Mouse (Mus musculus): ENCODE data around the gene Gbp2. TPM values are rescaled to one million over a fixed set of nuclear protein-coding genes. Genes with fewer than 3 reads are reported as not detected.

Gbp2 gene
- total and polyA plus RNA-seq, 3 experiments = 22.5 to 48.4 (median 36.5) TPM

DNA sequence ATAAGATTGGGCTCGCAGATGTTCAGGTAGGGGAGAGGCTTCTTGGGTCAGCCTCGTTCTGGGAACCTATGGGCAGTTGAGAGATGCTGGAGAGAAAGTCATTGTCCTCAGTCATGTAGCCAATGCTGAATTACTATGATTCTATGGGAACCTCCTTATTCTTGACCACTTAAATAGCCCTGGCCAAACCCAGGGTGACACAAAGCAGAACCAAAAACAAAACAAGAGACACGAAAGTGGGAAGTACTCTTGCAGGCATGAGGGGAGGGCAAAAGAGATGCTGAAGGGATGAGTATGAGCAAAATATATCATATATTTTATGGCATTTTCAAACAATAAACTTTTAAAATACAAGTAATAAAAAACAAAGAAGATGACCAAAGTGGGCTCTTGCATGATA lies 43.3 kb upstream of the Gbp2 start:
- no peaks in the 10 kb centered on the region for H3K79me2 ChIP-seq (replicated peaks; ENCODE audit: control insufficient read depth, extremely low read depth, insufficient read depth, poor library complexity, severe bottlenecking)
- H3K4me1 ChIP-seq (ENCODE audit: control insufficient read depth in 1 of 2, insufficient read depth in 2 of 2) = peaks cover 8 to 16% of the 10 kb centered on the region in 2 experiments
- in situ Hi-C loops (cut with MboI; ENCODE audit: low pct_ligation_motif_present, low pct_unique_long_range_greater_than_20kb, low sequenced_read_pairs) = no loop called here
- no peak for DNase-seq (ENCODE audit: extremely low read depth)
- no peak overlapping the region for H3K9ac ChIP-seq (ENCODE audit: insufficient read depth, low read depth)
- peaks cover 9 to 27% of the 10 kb centered on the region in 2 experiments for H3K36me3 ChIP-seq (replicated peaks in 1 of 2; ENCODE audit: control insufficient read depth in 1 of 2, insufficient read depth in 1 of 2, low read length in 1 of 2)
- dilution Hi-C loops (cut with MboI; ENCODE audit: extremely low pct_ligation_motif_present, extremely low pct_unique_long_range_greater_than_20kb, low sequenced_read_pairs) = no loop called here
- H3K4me2 ChIP-seq (ENCODE audit: insufficient read depth, low read depth, poor library complexity, severe bottlenecking) = peak overlapping the region; percentile 13; the same call in 1 of the 2 replicates
- H3K4me3 ChIP-seq (replicated peaks in 1 of 3; ENCODE audit: low read depth in 2 of 3, low read length in 2 of 3, poor library complexity in 1 of 3) = no peak overlapping the region
- TF ChIP-seq SIN3A (IDR thresholded peaks at IDR 0.05; ENCODE audit: low read length) (no peak), IRF4 (IDR thresholded peaks at IDR 0.05; ENCODE audit: low read depth, low read length) (peak; percentile 72)
- H3K9me3 ChIP-seq (replicated peaks; ENCODE audit: low read length) = no peaks in the 10 kb centered on the region
- no peak overlapping the region for H3K27ac ChIP-seq (ENCODE audit: insufficient read depth, low read depth)
- no peaks in the 10 kb centered on the region for H3K27me3 ChIP-seq (replicated peaks)

DNA sequence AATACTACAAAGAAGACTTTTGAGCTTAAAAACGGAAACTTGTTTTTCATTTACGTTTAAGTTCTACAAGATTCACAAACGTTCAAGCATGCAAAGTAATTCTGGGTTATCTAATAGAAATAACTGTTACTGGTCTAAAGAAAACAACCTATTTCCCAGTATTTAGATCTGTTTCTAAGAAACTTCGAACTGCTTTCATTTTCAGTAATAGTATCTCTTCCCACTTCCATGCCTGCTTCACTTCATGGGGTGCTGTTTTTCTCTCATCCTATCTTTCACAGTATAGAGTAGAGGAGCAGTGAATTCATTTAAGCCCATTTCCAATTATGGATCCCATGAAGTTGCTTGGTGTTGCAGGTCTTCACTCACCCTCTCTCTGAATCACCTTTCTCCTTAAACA lies 42.1 kb upstream of the Gbp2 start:
- Histone ChIP-seq H3K9me3 (replicated peaks; ENCODE audit: low read length) (no peaks in the 10 kb centered on the region), H3K4me2 (ENCODE audit: insufficient read depth, low read depth, poor library complexity, severe bottlenecking) (peak overlapping the region; percentile 85; the same call in 1 of the 2 replicates), H3K79me2 (replicated peaks; ENCODE audit: control insufficient read depth, extremely low read depth, insufficient read depth, poor library complexity, severe bottlenecking) (no peaks in the 10 kb centered on the region), H3K27me3 (replicated peaks) (no peaks in the 10 kb centered on the region), H3K4me3 (replicated peaks in 1 of 3; ENCODE audit: low read depth in 2 of 3, low read length in 2 of 3, poor library complexity in 1 of 3) (no peak overlapping the region), H3K36me3 (replicated peaks in 1 of 2; ENCODE audit: control insufficient read depth in 1 of 2, insufficient read depth in 1 of 2, low read length in 1 of 2) (peaks cover 7 to 15% of the 10 kb centered on the region in 2 experiments), H3K27ac (ENCODE audit: insufficient read depth, low read depth) (no peak overlapping the region), H3K4me1 (ENCODE audit: control insufficient read depth in 1 of 2, insufficient read depth in 2 of 2) (peaks cover 10 to 16% of the 10 kb centered on the region in 2 experiments), H3K9ac (ENCODE audit: insufficient read depth, low read depth) (no peak overlapping the region)
- dilution Hi-C loops (cut with MboI; ENCODE audit: extremely low pct_ligation_motif_present, extremely low pct_unique_long_range_greater_than_20kb, low sequenced_read_pairs) (no loop called here), in situ Hi-C loops (cut with MboI; ENCODE audit: low pct_ligation_motif_present, low pct_unique_long_range_greater_than_20kb, low sequenced_read_pairs) (no loop called here)
- 0 out of 2 replicates have a peak, but pooled peaks have one; percentile 30 for TF ChIP-seq EP300 (IDR thresholded peaks at IDR 0.05; ENCODE audit: low read length)
- no peak for TF ChIP-seq MAZ (IDR thresholded peaks at IDR 0.05; ENCODE audit: low read depth, low read length)
- TF ChIP-seq IRF4 (IDR thresholded peaks at IDR 0.05; ENCODE audit: low read depth, low read length) = peak; percentile 16; the same call in 1 of the 2 replicates
- DNase-seq (ENCODE audit: extremely low read depth) = no peak

DNA sequence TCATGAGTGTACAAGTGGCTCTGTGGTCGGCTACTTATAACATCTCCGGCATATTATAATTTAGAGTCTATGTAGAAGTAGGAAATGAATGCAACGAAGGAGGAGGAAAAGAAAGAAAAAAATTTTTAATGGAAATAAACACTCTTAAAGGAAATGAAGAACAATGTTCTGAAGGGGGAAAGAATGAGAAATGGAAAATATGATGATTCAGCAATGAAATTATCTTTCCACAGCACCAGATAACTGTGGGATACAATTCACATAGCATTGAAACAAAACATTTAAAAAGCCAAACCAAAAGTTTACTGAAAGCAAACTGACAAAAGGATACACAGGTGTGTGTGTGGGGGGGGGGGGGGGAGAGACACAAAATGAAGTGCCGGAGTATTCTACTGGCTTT lies 37.3 kb upstream of the Gbp2 start:
- Histone ChIP-seq H3K27ac (ENCODE audit: insufficient read depth, low read depth) (no peak overlapping the region), H3K36me3 (replicated peaks in 1 of 2; ENCODE audit: control insufficient read depth in 1 of 2, insufficient read depth in 1 of 2, low read length in 1 of 2) (no peaks in the 10 kb centered on the region), H3K27me3 (replicated peaks) (no peaks in the 10 kb centered on the region), H3K9me3 (replicated peaks; ENCODE audit: low read length) (no peaks in the 10 kb centered on the region), H3K9ac (ENCODE audit: insufficient read depth, low read depth) (no peak overlapping the region), H3K79me2 (replicated peaks; ENCODE audit: control insufficient read depth, extremely low read depth, insufficient read depth, poor library complexity, severe bottlenecking) (no peaks in the 10 kb centered on the region), H3K4me3 (replicated peaks in 1 of 3; ENCODE audit: low read depth in 2 of 3, low read length in 2 of 3, poor library complexity in 1 of 3) (no peak overlapping the region), H3K4me2 (ENCODE audit: insufficient read depth, low read depth, poor library complexity, severe bottlenecking) (no peak overlapping the region), H3K4me1 (ENCODE audit: control insufficient read depth in 1 of 2, insufficient read depth in 2 of 2) (peaks cover 2% of the 10 kb centered on the region in 2 experiments; a peak in 2 of 4 replicates)
- no peak for DNase-seq (ENCODE audit: extremely low read depth)
- no peak for TF ChIP-seq ZKSCAN1 (IDR thresholded peaks at IDR 0.05; ENCODE audit: borderline replicate concordance, low read depth, low read length)
- TF ChIP-seq MXI1 (IDR thresholded peaks at IDR 0.05; ENCODE audit: low read depth, low read length) = no peak
- peak; percentile 85 for TF ChIP-seq MAFK (IDR thresholded peaks at IDR 0.05; ENCODE audit: insufficient replicate concordance, low read length)
- no peak for TF ChIP-seq TCF12 (IDR thresholded peaks at IDR 0.05; ENCODE audit: low read depth, low read length)
- TF ChIP-seq SMC3 (IDR thresholded peaks at IDR 0.05; ENCODE audit: low read depth, low read length) = no peak
- TF ChIP-seq SIN3A (IDR thresholded peaks at IDR 0.05; ENCODE audit: low read length) = no peak
- no peak for TF ChIP-seq BHLHE40 (IDR thresholded peaks at IDR 0.05; ENCODE audit: low read depth, low read length)
- TF ChIP-seq ZC3H11A (IDR thresholded peaks at IDR 0.05; ENCODE audit: low read depth, low read length) = no peak
- TF ChIP-seq ETS1 (conservative IDR thresholded peaks at IDR 0.05; ENCODE audit: low read depth, low read length) = no peak
- peak; percentile 42 for TF ChIP-seq EP300 (IDR thresholded peaks at IDR 0.05; ENCODE audit: low read length)
- TF ChIP-seq CHD2 (IDR thresholded peaks at IDR 0.05; ENCODE audit: low read length) = no peak
- no peak for TF ChIP-seq NELFE (IDR thresholded peaks at IDR 0.05; ENCODE audit: low read depth, low read length)
- no peak for TF ChIP-seq USF1 (IDR thresholded peaks at IDR 0.05; ENCODE audit: low read depth, low read length)
- TF ChIP-seq JUND (conservative IDR thresholded peaks at IDR 0.05; ENCODE audit: low read depth, low read length) = peak; percentile 59; the same call in 1 of the 2 replicates
- no peak for TF ChIP-seq NRF1 (IDR thresholded peaks at IDR 0.05; ENCODE audit: low read depth, low read length)
- dilution Hi-C loops (cut with MboI; ENCODE audit: extremely low pct_ligation_motif_present, extremely low pct_unique_long_range_greater_than_20kb, low sequenced_read_pairs) = no loop called here
- in situ Hi-C loops (cut with MboI; ENCODE audit: low pct_ligation_motif_present, low pct_unique_long_range_greater_than_20kb, low sequenced_read_pairs) = no loop called here

All from CH12.LX (cell line).